Mouse (Mus musculus) liver, embryonic 14.5 days (tissue): Measurements from ENCODE around the gene Sqstm1. TPM values are rescaled to one million over a fixed set of nuclear protein-coding genes. Genes with fewer than 3 reads are reported as not detected.

Source experiments
- ATAC-seq: fragments of 200-750 bp; cut with Nextera tagmentation; 2 replicates; pipeline ENCODE4 v1.8.0; 2017; ENCODE audit warnings: moderate number of reproducible peaks, mild to moderate bottlenecking, moderate library complexity; ENCODE audit not compliant: insufficient read depth
- DNase-seq, 3 experiments: peaks; one replicate each; pipeline ENCODE4 v3.0.0-alpha.2; 2012 to 2013; ENCODE audit warnings: low read depth in 3 of 3, low spot score in 3 of 3
- H3K27ac ChIP-seq: fragments of 300-500 bp; sonication (generic); 2 replicates; pipeline ENCODE4 v1.5.1; 2014; ENCODE audit warnings: moderate library complexity, mild to moderate bottlenecking, control low read depth, inconsistent platforms
- H3K27me3 ChIP-seq: fragments of 300-500 bp; sonication (generic); 2 replicates; pipeline ENCODE4 v1.6.1; 2014; ENCODE audit warnings: mild to moderate bottlenecking, low read length, moderate library complexity; ENCODE audit not compliant: control insufficient read depth, insufficient read depth
- H3K36me3 ChIP-seq: fragments of 300-500 bp; sonication (generic); replicated peaks from 2 replicates; pipeline ENCODE4 v1.6.1; 2014; ENCODE audit warnings: low read depth; ENCODE audit not compliant: control insufficient read depth, insufficient read depth
- H3K4me1 ChIP-seq, 2 experiments: fragments of 200-500 bp in 1 of 2; fragments of 300-500 bp in 1 of 2; sonication (generic) in 1 of 2; replicated peaks; 2 replicates each; pipeline ENCODE4 v1.6.1; 2012 to 2014; ENCODE audit warnings: antibody characterized with exemption in 1 of 2, inconsistent platforms in 1 of 2, low read length in 1 of 2; ENCODE audit not compliant: control insufficient read depth in 2 of 2, insufficient read depth in 2 of 2
- H3K4me2 ChIP-seq: fragments of 300-500 bp; sonication (generic); 2 replicates; pipeline ENCODE4 v1.6.1; 2014; ENCODE audit warnings: low read depth, mild to moderate bottlenecking, control low read depth, moderate library complexity
- H3K4me3 ChIP-seq, 2 experiments: fragments of 200-500 bp in 1 of 2; fragments of 300-500 bp in 1 of 2; sonication (generic) in 1 of 2; 2 replicates each; pipeline ENCODE4 v1.5.1; 2012 to 2014; ENCODE audit warnings: low read depth in 2 of 2, low read length in 2 of 2, mild to moderate bottlenecking in 2 of 2, control low read depth in 1 of 2, inconsistent platforms in 1 of 2, moderate library complexity in 1 of 2; ENCODE audit not compliant: insufficient read depth in 1 of 2
- H3K9ac ChIP-seq: fragments of 300-500 bp; sonication (generic); replicated peaks from 2 replicates; pipeline ENCODE4 v1.6.1; 2014; ENCODE audit warnings: mild to moderate bottlenecking, control low read depth, moderate library complexity
- H3K9me3 ChIP-seq: fragments of 300-500 bp; sonication (generic); 2 replicates; pipeline ENCODE4 v1.6.1; 2016; ENCODE audit warnings: low read length, mixed read lengths; ENCODE audit not compliant: control insufficient read depth
- CTCF ChIP-seq: IDR thresholded peaks from 2 replicates; pipeline ENCODE4 v1.5.1; 2016; ENCODE audit warnings: antibody characterized with exemption, low read depth, control low read depth
- EP300 ChIP-seq: IDR thresholded peaks from 2 replicates; pipeline ENCODE4 v1.6.1; 2016; ENCODE audit warnings: antibody characterized with exemption, low read depth
- WGBS: fragments of 180-500 bp; shearing (Covaris S2); extraction: QIAGEN DNeasy Blood & Tissue Kit; methylation state at CpG from one replicate; pipeline ENCODE4 v1.1.7; 2014; ENCODE audit not compliant: insufficient replicate concordance; 5-methylcytosine and 5-hydroxymethylcytosine counted together
- polyA plus RNA-seq, 2 experiments: library from polyadenylated mRNA; depleted of rRNA in 1 of 2; stranded (reverse) in 1 of 2; unstranded in 1 of 2; fragments of >200 nt; fragmentation: Nextera tagmentation in 1 of 2; extraction: Ambion mirVana in 1 of 2; gene quantifications; 2 replicates each; pipeline versions ENCODE4 v1.2.1 to v1.2.3; 2012 to 2014

Sqstm1 gene
- polyA plus RNA-seq, 2 experiments: 43.7 to 103 TPM

- Histone ChIP-seq H3K27ac (no peak overlapping the region), H3K4me3 (no peak overlapping the region), H3K4me1 (peaks cover 0 to 6% of the 10 kb centered on the region in 2 experiments; a peak in 2 of 4 replicates), H3K4me2 (no peak overlapping the region), H3K9ac (no peak overlapping the region; the same call in 1 of the 2 replicates), H3K9me3 (no peaks in the 10 kb centered on the region), H3K36me3 (no peaks in the 10 kb centered on the region), H3K27me3 (no peaks in the 10 kb centered on the region)
- WGBS: 56% methylated on average over 7 of the region's 7 CpGs
- TF ChIP-seq CTCF: no peak
- TF ChIP-seq EP300: no peak
- DNase-seq (no peak), ATAC-seq (peak; percentile 29; the same call in 1 of the 2 replicates)
Observed at GRCm38 (mm10) chr11:50188682-50189081, 21.9 kb downstream of the Sqstm1 start.

GRCm38 (mm10) chr11:50184788-50185187, 25.8 kb downstream of the Sqstm1 start:
- DNase-seq: no peak
- TF ChIP-seq EP300 (no peak), CTCF (no peak)

GRCm38 (mm10) chr11:50182702-50183101, 27.9 kb downstream of the Sqstm1 start:
- Histone ChIP-seq H3K4me2 (no peak overlapping the region), H3K4me3 (no peak overlapping the region), H3K27me3 (no peaks in the 10 kb centered on the region), H3K36me3 (no peaks in the 10 kb centered on the region), H3K27ac (no peak overlapping the region), H3K9ac (no peak overlapping the region), H3K9me3 (no peaks in the 10 kb centered on the region), H3K4me1 (peaks cover 0 to 14% of the 10 kb centered on the region in 2 experiments; a peak in 2 of 4 replicates)
- DNase-seq (no peak), ATAC-seq (no peak)
- WGBS: 60% methylated on average over 4 of the region's 4 CpGs
- TF ChIP-seq CTCF: no peak
- TF ChIP-seq EP300: no peak

More at GRCm38 (mm10) chr11:50184788-50185187, 25.8 kb downstream of the Sqstm1 start:
- Histone ChIP-seq H3K36me3 (no peaks in the 10 kb centered on the region), H3K4me3 (no peak overlapping the region), H3K9ac (no peak overlapping the region), H3K4me2 (no peak overlapping the region), H3K9me3 (no peaks in the 10 kb centered on the region), H3K4me1 (peaks cover 0 to 12% of the 10 kb centered on the region in 2 experiments; a peak in 2 of 4 replicates), H3K27ac (no peak overlapping the region), H3K27me3 (no peaks in the 10 kb centered on the region)
- 69% methylated on average over 3 of the region's 3 CpGs for WGBS
- peak; percentile 58 for ATAC-seq

- Histone ChIP-seq H3K4me2 (no peak overlapping the region), H3K4me3 (no peak overlapping the region), H3K27me3 (no peaks in the 10 kb centered on the region), H3K4me1 (peaks cover 2 to 24% of the 10 kb centered on the region in 2 experiments), H3K9ac (no peak overlapping the region), H3K36me3 (no peaks in the 10 kb centered on the region), H3K9me3 (no peaks in the 10 kb centered on the region), H3K27ac (no peak overlapping the region)
- DNase-seq (no peak), ATAC-seq (no peak)
- TF ChIP-seq CTCF (no peak), EP300 (no peak)
- 56% methylated on average over 6 of the region's 6 CpGs for WGBS
Observed at GRCm38 (mm10) chr11:50180478-50181231, 30.0 kb downstream of the Sqstm1 start.

- ATAC-seq: no peak
- no peak overlapping the region for H3K9ac ChIP-seq
- 60% methylated on average over 5 of the region's 5 CpGs for WGBS
Observed at GRCm38 (mm10) chr11:50178532-50179488, 31.8 kb downstream of the Sqstm1 start.

More at GRCm38 (mm10) chr11:50178532-50179488, 31.8 kb downstream of the Sqstm1 start:
- TF ChIP-seq CTCF (no peak), EP300 (no peak)
- DNase-seq: no peak
- no peak overlapping the region for H3K4me2 ChIP-seq
- H3K9me3 ChIP-seq: no peaks in the 10 kb centered on the region
- H3K4me3 ChIP-seq: no peak overlapping the region
- no peaks in the 10 kb centered on the region for H3K36me3 ChIP-seq
- H3K4me1 ChIP-seq: peaks cover 5 to 24% of the 10 kb centered on the region in 2 experiments
- H3K27ac ChIP-seq: no peak overlapping the region
- H3K27me3 ChIP-seq: no peaks in the 10 kb centered on the region
